Mouse (Mus musculus) monocyte, adult 2 months (primary cell): ENCODE results near the gene Bcas1.
A peak's percentile ranks its signal among the peaks of the same experiment; 100 is the strongest.

Experiments
- DNase-seq, 2 experiments: peaks; one replicate each; pipeline ENCODE4 v3.0.0; 2022; ENCODE audit warnings: low spot score in 2 of 2, low read depth in 1 of 2

The Bcas1 gene

GRCm38 (mm10) chr2:170349784-170350183 lies 77.9 kb downstream of the Bcas1 start:
- DNase-seq: no peak

DNA sequence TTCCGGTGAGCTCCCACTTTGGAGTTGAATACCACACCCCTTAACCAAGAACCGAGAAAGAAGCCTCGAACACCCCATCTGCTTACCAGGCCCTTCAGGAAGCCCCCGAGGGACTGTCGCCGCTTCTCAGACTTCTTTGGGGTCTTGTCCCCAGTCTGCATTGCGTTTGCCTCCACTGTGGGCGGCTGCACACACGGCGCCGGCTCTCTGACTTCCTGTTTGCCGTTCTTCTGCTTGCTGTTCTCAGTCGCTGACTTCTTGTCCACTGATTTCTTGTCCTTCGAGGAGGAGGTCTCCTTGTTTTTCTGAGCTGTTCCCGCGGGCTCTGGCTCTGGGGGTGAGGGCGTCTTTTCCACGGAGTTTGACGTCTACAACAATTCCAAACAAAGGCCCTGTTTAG lies 78.5 kb downstream of the Bcas1 start:
- DNase-seq: no peak

GRCm38 (mm10) chr2:170347131-170347765 lies 80.4 kb downstream of the Bcas1 start:
- DNase-seq: no peak

- peak; percentile 57 to 74 for DNase-seq
These were observed 82.2 kb downstream of the Bcas1 start for GRCm38 (mm10) chr2:170345410-170345793.

DNA sequence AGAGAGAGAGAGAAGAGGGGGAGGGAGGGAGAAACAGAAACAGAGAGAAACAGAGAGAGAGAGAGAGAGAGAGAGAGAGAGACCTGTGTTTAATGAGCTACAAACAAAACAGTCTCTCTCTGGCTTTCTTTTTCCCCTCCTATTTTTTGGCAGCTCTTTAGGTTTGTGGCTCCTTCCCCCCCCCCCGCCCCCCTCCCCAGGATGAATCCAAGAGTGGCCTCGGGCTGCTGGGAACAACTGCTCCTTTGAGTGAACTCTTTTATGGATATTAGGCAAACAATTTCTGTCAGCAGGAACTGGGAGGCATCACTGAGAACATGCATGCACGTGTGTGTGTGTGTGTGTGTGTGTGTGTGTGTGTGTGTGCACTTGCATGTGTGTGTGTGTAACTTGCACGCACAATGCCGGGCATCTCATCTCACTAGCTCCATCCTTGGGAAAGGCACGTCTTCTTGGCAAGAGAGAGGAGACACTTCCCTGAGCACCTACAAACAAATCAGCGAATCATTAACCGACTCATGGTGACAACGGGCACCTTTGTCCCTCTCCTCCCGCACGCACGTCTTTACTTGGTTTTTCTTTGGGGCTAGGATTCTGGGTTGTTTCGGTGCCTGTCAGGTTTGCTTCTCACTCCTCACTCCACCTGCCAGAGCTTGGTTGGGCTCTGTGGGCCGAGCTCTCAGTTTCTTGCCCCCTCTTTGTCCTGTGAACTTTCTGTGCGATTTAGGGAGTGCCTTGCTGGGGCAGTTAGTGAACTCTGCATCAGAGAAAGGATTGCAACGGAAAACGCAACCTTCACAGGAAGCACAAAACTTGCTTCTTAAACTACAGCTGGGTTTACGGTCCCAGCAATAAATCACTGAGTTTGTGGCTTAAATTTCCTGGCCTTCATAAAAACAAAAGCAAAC lies 82.9 kb downstream of the Bcas1 start:
- DNase-seq: no peak

DNA sequence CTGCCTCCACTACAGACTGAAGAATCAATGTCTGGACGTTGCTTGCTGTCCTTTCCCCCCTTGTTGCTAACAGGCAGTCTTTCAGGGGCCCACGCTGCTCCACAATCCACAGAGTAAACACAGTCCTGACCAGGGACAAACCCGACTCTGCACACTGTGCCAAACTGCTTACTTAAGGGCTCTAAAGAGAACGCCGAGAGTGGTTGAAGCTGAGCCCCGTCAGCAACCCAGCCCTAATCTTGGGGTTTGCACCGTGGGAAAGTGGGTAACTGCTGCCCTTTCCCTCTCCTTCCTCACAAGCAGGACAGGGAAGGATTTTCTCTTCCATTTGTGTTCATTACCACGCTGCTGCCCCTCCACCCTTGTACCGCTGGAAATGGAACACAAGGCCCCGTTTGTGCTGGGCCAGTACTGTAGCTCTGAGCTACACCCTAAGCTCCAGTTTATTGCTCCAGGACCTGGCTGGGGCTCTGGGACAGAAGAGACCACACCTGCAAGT lies 83.8 kb downstream of the Bcas1 start:
- peak in 1 of 2 experiments; percentile 43 for DNase-seq

DNA sequence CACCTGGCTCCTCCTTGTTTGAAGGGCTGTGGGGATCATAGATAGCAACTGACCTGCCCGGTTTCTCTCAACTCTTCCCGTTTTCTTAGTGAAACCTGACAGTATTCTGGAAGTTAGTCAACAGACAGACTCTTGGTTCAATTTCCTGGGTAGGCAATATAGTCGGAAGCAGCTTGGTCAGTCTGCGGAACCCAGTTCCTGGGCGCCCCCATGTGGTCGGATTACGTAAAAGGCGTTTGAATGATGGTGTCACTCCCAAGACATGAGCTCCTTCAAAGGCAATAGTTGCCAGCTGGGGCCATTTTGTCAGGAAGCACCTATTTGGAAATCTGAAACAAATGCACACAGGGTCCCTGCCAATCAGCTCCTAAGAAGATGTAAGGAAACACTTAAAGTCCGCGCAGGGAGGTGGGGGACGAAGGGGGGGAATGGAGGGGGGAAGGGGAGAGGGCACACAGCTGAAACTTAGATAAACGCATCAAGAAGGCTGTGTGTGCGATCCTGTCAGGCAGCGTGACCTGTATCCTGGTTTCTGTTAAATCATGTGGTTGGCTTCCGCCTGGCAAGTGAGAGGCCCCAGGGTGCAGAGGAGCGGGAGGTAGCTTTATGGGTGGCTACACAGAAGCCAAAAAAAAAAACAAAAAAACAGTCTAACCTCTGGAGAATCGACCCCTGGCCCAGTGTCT lies 84.4 kb downstream of the Bcas1 start:
- DNase-seq: peak; percentile 64 to 80

- no peak for DNase-seq
These were observed 85.3 kb downstream of the Bcas1 start for GRCm38 (mm10) chr2:170342312-170342830.

- DNase-seq: no peak
These were observed 86.5 kb downstream of the Bcas1 start for GRCm38 (mm10) chr2:170341179-170341578.

DNA sequence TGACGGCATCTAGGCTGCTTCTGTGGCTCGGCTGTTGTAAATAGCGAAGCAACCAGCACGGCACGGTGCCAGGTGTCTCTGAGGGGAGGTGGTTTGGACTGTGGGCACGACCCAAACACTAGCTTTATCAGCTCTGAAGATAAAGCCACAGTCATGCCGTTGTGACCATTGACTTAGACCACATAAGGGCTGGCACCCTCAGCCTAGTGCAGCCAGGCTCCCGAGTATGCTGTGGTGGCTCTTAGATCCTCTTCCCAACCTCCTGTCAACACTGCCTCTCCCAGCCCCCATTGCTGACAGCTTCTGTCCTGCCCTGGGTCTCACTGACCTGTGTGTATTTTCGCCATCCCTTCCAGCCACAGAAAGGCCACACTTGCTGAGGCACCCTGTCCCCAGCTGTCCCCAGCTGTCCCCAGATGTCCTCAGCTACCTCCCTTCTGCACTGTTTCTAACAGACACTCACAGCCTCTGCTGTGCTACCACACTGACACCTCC lies 91.3 kb downstream of the Bcas1 start:
- no peak for DNase-seq

GRCm38 (mm10) chr2:170335168-170335567 lies 92.5 kb downstream of the Bcas1 start:
- no peak for DNase-seq

- DNase-seq: no peak
These were observed 95.8 kb downstream of the Bcas1 start for GRCm38 (mm10) chr2:170331870-170332269.

DNA sequence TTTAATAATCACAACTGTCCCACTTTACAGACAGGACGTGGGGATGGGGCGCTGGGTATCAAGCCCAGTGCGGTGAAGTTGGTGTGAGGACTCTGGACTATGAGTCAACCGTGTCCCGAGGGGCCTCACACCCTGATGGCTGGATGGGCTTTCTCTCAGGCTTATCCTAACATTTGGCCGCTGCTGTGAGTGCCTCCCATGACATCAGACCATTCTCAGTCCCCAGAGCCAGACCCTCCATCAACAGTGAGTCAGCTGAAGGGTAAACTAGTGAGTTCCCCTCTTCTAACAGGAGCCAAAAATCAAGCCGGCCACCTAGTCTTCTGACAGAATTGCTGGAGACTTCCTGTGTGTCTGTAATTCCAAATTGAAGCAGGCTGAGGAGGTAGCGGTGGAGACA lies 97.2 kb downstream of the Bcas1 start:
- DNase-seq: no peak

- no peak for DNase-seq
These were observed 97.7 kb downstream of the Bcas1 start for GRCm38 (mm10) chr2:170329921-170330320.

- DNase-seq: no peak
These were observed 103.7 kb downstream of the Bcas1 start for GRCm38 (mm10) chr2:170323925-170324347.

DNA sequence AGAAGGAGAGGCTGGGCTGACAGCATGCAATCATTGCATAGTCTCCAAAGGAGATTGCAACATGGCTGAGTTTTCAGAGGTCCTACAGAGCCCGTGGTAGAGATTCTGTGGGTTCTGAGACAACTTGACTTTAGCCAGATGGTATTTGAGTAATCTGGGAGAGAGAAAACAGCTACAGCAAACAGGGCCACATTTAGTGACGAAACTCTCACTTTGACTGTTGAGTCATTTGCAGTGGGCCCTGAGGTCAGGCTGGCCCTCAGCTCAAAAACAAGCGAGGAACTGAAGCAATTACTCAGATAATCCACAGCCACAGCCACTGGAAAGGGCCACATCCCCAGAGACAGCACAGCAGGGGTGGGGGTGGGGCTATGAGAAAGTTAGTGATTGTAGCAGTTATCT lies 105.6 kb downstream of the Bcas1 start:
- peak in 1 of 2 experiments; percentile 64 for DNase-seq

DNA sequence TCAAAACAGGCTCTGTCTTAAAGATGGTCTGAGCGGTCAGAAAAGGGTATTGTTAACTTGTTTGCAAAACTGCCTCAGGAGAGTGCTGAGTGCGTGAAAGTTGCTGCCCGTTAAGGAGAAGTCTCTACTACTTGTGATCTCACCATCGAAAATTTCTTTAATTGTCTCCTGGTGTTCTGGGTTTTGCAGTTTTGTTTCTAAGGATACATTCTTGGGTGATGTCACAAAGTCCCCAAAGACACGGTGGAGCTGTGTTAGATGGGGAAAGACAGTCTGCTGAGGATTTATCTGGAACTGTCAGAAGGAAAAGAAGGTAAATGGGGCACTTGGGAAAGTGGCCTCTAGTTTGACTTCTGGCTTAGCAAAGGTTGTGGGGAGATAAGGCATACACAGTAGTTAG lies 106.1 kb downstream of the Bcas1 start:
- DNase-seq: no peak

GRCm38 (mm10) chr2:170319533-170320463 lies 107.8 kb downstream of the Bcas1 start:
- DNase-seq: no peak

- DNase-seq: peak; percentile 78 to 79
These were observed 108.7 kb downstream of the Bcas1 start for GRCm38 (mm10) chr2:170318713-170319532.
